Mouse (Mus musculus): ENCODE data around the gene Ubtf.

The Ubtf gene

DNA sequence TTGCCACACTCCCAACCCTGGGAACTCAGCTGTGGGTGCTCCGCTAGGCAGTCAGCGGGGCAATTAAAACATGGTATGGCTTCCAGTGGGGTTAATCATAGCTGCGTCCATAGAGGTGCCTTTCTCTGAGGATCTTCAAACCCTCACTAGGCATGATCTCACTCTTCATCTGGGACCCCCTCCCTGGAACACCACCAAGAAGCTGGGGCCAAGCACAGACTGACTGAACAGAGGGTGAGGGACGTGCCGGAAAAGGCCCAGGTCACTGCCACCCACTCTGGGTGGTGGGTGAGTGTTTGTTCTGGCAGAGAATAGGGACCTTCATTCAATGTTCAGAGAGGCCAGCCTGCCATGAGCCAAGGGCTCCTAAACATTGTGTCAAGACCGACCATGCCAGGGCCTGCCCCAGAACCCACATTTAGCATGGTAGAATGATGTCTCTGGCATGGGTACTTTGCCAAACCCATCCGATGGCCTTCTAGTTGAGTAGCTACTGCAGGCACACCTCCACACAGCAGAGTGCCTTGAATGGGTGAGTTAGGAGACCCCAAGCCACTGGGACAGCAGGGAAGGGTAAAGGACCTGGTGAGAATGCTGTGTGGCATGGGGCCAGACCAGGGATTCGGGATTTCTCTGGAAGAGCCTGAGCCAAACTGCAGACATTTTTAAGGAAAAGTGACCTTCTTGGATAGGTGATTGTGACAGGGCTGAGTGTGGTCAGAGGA, 52.7 kb downstream of the Ubtf start:
- DNase-seq (ENCODE audit: low spot score in 2 of 2): no peak

DNA sequence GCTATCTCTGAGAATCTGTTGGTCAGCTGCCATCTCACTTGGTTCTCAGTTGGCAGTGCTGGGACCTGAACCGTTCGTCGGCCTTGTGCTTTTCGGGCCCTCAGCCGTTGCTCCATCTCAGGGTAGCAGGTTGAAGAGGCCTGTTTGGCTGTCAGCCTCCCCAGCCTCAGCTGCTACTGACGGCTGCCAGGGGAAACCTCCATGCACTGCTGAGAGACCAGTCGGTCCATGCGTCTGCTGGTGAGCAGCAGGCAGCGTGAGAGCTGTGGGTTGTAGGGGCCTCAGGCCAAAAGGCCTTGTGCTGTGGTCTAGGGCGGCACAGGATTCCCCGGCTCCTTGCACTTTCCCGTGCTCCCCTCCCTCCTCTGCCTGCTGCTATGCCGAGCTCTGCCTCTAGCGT, 53.7 kb downstream of the Ubtf start:
- no peak for DNase-seq (ENCODE audit: low spot score in 2 of 2)

DNA sequence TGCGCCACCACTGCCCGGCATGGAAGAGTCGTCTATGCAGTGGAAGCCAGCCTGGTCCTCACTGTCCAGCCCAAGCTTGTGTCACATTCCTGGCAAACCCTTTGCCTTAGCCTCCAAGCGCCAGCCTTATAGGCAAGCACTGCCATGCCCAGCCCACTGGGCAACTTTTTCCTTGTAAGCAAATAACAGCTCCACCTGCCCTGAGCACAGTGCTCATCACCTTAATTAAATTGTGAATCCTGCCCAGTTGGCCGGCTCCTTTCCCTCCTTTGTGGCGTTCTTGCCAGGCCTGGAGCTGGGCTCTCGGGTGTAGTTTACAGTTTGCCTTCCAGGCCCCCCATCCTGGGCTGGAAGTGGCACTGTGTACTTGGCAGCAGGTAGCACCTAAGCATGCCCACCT, 56.3 kb downstream of the Ubtf start:
- no peak for DNase-seq (ENCODE audit: low spot score in 2 of 2)

DNA sequence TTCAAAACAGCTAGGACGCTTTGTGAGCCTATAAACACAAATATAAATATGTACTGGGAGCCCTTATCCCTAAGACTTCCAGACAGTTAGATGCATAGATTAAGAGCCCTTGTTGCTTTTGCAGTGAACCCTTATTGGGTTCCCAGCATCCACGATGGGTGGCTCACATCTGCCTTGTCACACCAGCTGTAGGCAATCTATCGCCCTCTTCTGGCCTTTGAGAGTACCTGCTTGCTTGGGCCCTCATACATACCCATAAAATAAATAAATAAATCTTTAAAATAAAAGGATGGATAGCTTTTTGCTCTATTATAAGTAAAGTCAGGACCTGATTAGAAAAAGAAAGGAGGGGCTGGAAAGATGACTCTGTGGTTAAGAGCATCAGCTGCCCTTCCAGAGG, 61.0 kb downstream of the Ubtf start:
- DNase-seq (ENCODE audit: low spot score in 2 of 2): no peak

DNA sequence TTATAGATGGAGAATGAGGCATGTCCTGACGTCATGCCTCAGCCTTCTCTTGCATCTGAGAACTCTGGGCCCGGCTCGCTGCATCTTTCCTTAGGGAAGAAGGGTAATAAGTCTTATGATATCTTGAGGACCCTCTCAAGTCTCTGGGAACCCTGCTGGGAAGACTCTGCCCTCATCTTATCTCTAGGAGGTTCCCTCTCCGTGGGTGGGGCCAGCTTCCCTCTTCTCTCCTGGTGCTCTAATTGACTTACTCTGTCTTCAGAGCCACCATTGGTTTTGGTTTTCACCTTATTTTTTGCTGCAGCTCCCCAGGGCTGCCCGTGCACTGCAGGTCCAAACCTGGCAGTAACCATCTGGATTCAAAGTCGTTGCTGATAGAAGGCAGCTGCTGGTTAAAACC, 61.4 kb downstream of the Ubtf start:
- no peak for DNase-seq (ENCODE audit: low spot score in 2 of 2)

DNA sequence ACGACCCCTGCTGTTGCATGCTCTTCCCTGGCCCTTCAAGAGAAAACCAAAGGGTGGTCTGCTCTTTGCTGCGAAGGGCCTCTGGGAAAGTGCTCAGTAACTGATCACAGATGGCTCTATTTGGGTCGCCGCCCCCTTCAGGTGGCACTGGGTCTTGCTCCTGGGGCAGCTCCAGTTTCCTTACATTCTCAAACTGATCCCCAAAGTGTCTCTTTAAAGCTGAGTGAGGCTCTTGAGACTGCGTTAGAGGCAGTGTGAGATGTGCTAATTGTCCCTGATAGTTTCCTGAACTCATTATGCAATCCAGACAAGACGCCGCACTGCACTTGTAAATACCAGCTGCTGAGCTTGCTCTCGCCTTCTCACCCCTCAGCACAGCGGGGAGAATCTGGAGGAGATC, 62.0 kb downstream of the Ubtf start:
- peak in 1 of 2 experiments; percentile 19 for DNase-seq (ENCODE audit: low spot score in 2 of 2)

Measured in right cerebral cortex, adult 2 months (tissue).